Mouse (Mus musculus): ENCODE measurements around the gene Hipk1. TPM values are rescaled to one million over a fixed set of nuclear protein-coding genes. Genes with fewer than 3 reads are reported as not detected.
"Not testable (repeated sequence)": the region's sequence is repeated elsewhere in the genome, so short reads cannot be mapped to it uniquely, and the experiment has no call there.

Hipk1 gene
- polyA plus RNA-seq, 1 experiment from 2014 or later, result 12.3 TPM

DNA sequence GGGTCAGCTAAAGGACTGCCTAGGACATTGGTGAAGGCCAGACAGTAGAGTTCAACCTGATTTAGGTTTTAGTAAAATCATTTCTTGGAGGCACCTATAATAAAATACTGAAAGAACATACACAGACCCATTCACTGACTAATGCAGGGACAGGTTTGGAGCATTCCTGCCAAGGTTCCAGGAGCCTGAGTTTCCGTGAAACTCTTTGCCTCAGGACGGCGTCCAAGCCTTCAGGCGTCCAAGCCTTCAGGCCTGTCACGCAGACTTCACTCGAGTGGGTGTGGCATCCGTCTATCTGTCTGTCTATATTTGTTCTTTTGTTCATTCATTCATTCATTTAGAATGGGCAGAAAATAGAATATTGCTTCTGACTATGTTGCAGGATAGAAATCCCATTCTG lies 39.8 kb upstream of the Hipk1 start:
- no peak for ATAC-seq (ENCODE audit: low read depth)
- H3K27me3 ChIP-seq (ENCODE audit: control insufficient read depth, insufficient read depth, low read depth, low read length), result no peaks in the 10 kb centered on the region
- no peaks in the 10 kb centered on the region for H3K36me3 ChIP-seq (ENCODE audit: control insufficient read depth, insufficient read depth, low read length)
- 76% methylated on average over 7 of the region's 7 CpGs for WGBS
- H3K4me2 ChIP-seq (ENCODE audit: low read depth, low read length), result no peak overlapping the region
- H3K9me3 ChIP-seq (ENCODE audit: control insufficient read depth, low read length), result no peaks in the 10 kb centered on the region
- H3K27ac ChIP-seq (ENCODE audit: low read length), result no peak overlapping the region
- H3K4me3 ChIP-seq (ENCODE audit: low read length), result no peak overlapping the region
- H3K4me1 ChIP-seq (replicated peaks; ENCODE audit: control insufficient read depth, insufficient read depth, low read length), result no peaks in the 10 kb centered on the region
- H3K9ac ChIP-seq (ENCODE audit: low read length), result no peak overlapping the region

DNA sequence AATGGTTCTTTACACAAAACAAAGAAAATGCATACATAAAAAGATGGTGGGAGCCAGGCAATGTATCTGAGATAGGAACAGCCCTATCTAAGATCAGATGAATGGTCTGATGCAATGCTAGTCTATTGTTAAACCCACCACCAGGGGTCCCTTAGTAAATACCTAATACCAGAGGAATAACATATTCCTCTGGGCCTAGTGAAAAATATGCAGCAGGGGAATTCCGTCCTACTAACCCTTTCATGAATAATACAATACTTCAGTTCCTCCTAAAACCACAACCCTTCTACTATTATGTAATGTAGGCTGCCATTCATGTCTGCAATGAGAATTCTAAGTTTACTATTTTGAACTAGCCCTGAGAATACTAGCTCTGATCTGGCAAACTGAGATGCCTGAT lies 39.3 kb upstream of the Hipk1 start:
- ATAC-seq (ENCODE audit: low read depth); H3K9me3 ChIP-seq (ENCODE audit: control insufficient read depth, low read length); H3K4me1 ChIP-seq (replicated peaks; ENCODE audit: control insufficient read depth, insufficient read depth, low read length): not testable (repeated sequence)

DNA sequence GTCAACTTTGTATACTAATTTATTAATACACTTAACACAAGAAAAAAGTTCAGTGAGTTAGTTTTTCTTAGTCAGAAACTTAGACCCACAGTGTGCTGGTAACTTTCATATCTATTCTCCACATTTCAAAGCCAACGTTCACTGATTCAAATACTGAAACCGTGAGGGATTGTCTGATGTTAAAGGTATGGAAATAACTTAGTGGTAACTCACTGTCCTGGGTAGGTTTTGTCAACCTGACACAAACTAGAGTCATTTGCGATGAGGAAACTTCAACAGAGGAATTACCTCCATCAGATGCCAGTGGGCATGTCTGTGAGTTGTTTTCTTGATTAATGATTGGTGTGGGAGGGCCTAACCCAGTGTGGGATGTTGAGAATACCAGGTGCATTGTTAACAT lies 37.7 kb upstream of the Hipk1 start:
- Histone ChIP-seq H3K4me1 (replicated peaks; ENCODE audit: control insufficient read depth, insufficient read depth, low read length) (no peaks in the 10 kb centered on the region), H3K9me3 (ENCODE audit: control insufficient read depth, low read length) (no peaks in the 10 kb centered on the region), H3K27me3 (ENCODE audit: control insufficient read depth, insufficient read depth, low read depth, low read length) (no peaks in the 10 kb centered on the region), H3K36me3 (ENCODE audit: control insufficient read depth, insufficient read depth, low read length) (no peaks in the 10 kb centered on the region), H3K27ac (ENCODE audit: low read length) (no peak overlapping the region), H3K9ac (ENCODE audit: low read length) (no peak overlapping the region), H3K4me2 (ENCODE audit: low read depth, low read length) (no peak overlapping the region), H3K4me3 (ENCODE audit: low read length) (no peak overlapping the region)
- no peak for ATAC-seq (ENCODE audit: low read depth)
- 82% methylated on average over 3 of the region's 3 CpGs for WGBS

More for the DNA sequence above, 39.3 kb upstream of the Hipk1 start:
- H3K4me2 ChIP-seq (ENCODE audit: low read depth, low read length); H3K27ac ChIP-seq (ENCODE audit: low read length); H3K4me3 ChIP-seq (ENCODE audit: low read length); H3K9ac ChIP-seq (ENCODE audit: low read length); H3K27me3 ChIP-seq (ENCODE audit: control insufficient read depth, insufficient read depth, low read depth, low read length); H3K36me3 ChIP-seq (ENCODE audit: control insufficient read depth, insufficient read depth, low read length): not testable (repeated sequence)
- WGBS, result 50% methylated on average over 1 of the region's 1 CpGs

DNA sequence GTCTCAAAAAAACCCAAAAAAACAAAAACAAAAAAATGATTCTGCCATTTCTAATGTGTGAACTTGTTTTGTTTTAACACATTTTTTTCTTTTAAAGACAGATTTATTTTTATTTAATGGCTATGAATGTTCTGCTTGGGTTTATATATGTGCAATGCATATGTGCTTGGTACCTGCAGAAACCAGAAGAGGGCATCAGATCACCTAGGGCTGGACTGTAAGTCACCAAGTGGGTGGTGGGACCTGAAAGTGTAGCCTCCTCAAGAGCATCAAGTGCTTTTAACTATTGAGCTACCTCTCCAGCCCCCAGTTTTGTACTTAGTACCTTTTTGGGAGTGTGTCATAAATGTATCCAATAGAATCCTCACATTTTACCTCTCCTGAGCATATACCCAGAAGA lies 36.2 kb upstream of the Hipk1 start:
- Histone ChIP-seq H3K4me1 (replicated peaks; ENCODE audit: control insufficient read depth, insufficient read depth, low read length) (no peaks in the 10 kb centered on the region), H3K4me3 (ENCODE audit: low read length) (no peak overlapping the region), H3K4me2 (ENCODE audit: low read depth, low read length) (no peak overlapping the region), H3K9me3 (ENCODE audit: control insufficient read depth, low read length) (no peaks in the 10 kb centered on the region), H3K27me3 (ENCODE audit: control insufficient read depth, insufficient read depth, low read depth, low read length) (no peaks in the 10 kb centered on the region), H3K27ac (ENCODE audit: low read length) (no peak overlapping the region), H3K36me3 (ENCODE audit: control insufficient read depth, insufficient read depth, low read length) (no peaks in the 10 kb centered on the region), H3K9ac (ENCODE audit: low read length) (no peak overlapping the region)
- no peak for ATAC-seq (ENCODE audit: low read depth)

- ATAC-seq (ENCODE audit: low read depth), result no peak
- peaks cover 9% of the 10 kb centered on the region for H3K4me1 ChIP-seq (replicated peaks; ENCODE audit: control insufficient read depth, insufficient read depth, low read length)
- H3K4me2 ChIP-seq (ENCODE audit: low read depth, low read length), result no peak overlapping the region
- peaks cover 13% of the 10 kb centered on the region for H3K36me3 ChIP-seq (ENCODE audit: control insufficient read depth, insufficient read depth, low read length)
- no peaks in the 10 kb centered on the region for H3K27me3 ChIP-seq (ENCODE audit: control insufficient read depth, insufficient read depth, low read depth, low read length)
- no peak overlapping the region for H3K27ac ChIP-seq (ENCODE audit: low read length)
- no peak overlapping the region for H3K4me3 ChIP-seq (ENCODE audit: low read length)
- WGBS, result 81% methylated on average over 6 of the region's 6 CpGs
- H3K9ac ChIP-seq (ENCODE audit: low read length), result no peak overlapping the region
- no peaks in the 10 kb centered on the region for H3K9me3 ChIP-seq (ENCODE audit: control insufficient read depth, low read length)
Observed at GRCm38 (mm10) chr3:103810967-103811366, 19.6 kb upstream of the Hipk1 start.

DNA sequence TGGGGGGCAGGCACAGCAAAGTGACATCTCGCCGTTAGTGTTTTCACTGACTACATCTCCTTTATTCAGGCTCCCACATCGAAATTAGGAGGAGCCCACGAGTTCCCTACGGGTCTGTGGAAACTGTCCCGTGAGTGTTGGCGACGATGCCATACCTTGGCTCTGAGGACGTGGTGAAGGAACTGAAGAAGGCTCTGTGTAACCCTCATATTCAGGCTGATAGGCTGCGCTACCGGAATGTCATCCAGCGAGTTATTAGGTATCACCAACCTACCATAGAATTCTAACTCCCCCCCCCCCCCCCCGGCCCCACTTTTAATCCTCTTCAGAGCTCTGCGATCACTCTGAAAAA lies 18.4 kb upstream of the Hipk1 start:
- Histone ChIP-seq H3K27me3 (ENCODE audit: control insufficient read depth, insufficient read depth, low read depth, low read length) (no peaks in the 10 kb centered on the region), H3K9me3 (ENCODE audit: control insufficient read depth, low read length) (no peaks in the 10 kb centered on the region), H3K4me2 (ENCODE audit: low read depth, low read length) (peak overlapping the region; percentile 82), H3K4me1 (replicated peaks; ENCODE audit: control insufficient read depth, insufficient read depth, low read length) (peaks cover 9% of the 10 kb centered on the region), H3K4me3 (ENCODE audit: low read length) (peak overlapping the region; percentile 89), H3K9ac (ENCODE audit: low read length) (peak overlapping the region; percentile 94), H3K27ac (ENCODE audit: low read length) (peak overlapping the region; percentile 93), H3K36me3 (ENCODE audit: control insufficient read depth, insufficient read depth, low read length) (peaks cover 10% of the 10 kb centered on the region)
- WGBS, result under 1% methylated on average over 14 of the region's 14 CpGs
- ATAC-seq (ENCODE audit: low read depth), result peak; percentile 50

GRCm38 (mm10) chr3:103808891-103809798 lies 17.8 kb upstream of the Hipk1 start, which contains the start of the genes Dclre1b, Ap4b1 and Gm43064:
Gene Dclre1b (minus strand): TSS chr3:103809444.
Gene Ap4b1 (plus strand): TSS chr3:103809520.
Gene Gm43064 (plus strand): TSS chr3:103809573.
- Histone ChIP-seq H3K27me3 (ENCODE audit: control insufficient read depth, insufficient read depth, low read depth, low read length) (no peaks in the 10 kb centered on the region), H3K36me3 (ENCODE audit: control insufficient read depth, insufficient read depth, low read length) (peaks cover 9% of the 10 kb centered on the region), H3K4me2 (ENCODE audit: low read depth, low read length) (peak within 1 kb of the TSS; percentile 82), H3K9ac (ENCODE audit: low read length) (peak within 1 kb of the TSS; percentile 94), H3K4me3 (ENCODE audit: low read length) (peak within 1 kb of the TSS; percentile 89), H3K4me1 (replicated peaks; ENCODE audit: control insufficient read depth, insufficient read depth, low read length) (peaks cover 9% of the 10 kb centered on the region), H3K9me3 (ENCODE audit: control insufficient read depth, low read length) (no peaks in the 10 kb centered on the region), H3K27ac (ENCODE audit: low read length) (peak within 1 kb of the TSS; percentile 93)
- WGBS, result 0% methylated on average over 54 of the region's 70 CpGs
- peak; percentile 97 for ATAC-seq (ENCODE audit: low read depth)

DNA sequence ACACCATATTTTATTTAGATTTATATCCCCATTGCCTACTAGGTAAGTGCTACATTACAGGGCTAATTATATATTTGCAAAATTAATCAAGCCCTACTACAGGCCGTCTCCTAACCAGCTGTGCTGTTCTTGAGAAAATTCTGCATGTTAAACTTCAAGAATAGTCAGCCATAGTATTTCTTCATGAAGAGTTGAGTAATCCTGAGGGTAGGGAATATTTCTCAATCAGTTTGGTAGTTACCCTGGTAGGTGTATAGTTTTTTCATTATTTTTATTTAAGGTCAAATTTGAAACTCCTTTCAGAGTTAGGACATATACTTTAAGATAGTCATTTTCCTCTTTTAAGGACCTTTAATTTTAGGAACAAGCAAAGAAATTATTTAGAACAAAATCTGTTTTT lies 14.3 kb upstream of the Hipk1 start:
- H3K27ac ChIP-seq (ENCODE audit: low read length), result no peak overlapping the region
- H3K4me2 ChIP-seq (ENCODE audit: low read depth, low read length), result no peak overlapping the region
- no peak overlapping the region for H3K9ac ChIP-seq (ENCODE audit: low read length)
- H3K36me3 ChIP-seq (ENCODE audit: control insufficient read depth, insufficient read depth, low read length), result peaks cover 12% of the 10 kb centered on the region
- ATAC-seq (ENCODE audit: low read depth), result no peak
- H3K4me3 ChIP-seq (ENCODE audit: low read length), result no peak overlapping the region
- no peaks in the 10 kb centered on the region for H3K9me3 ChIP-seq (ENCODE audit: control insufficient read depth, low read length)
- no peaks in the 10 kb centered on the region for H3K27me3 ChIP-seq (ENCODE audit: control insufficient read depth, insufficient read depth, low read depth, low read length)
- WGBS, result 89% methylated on average over 1 of the region's 1 CpGs
- H3K4me1 ChIP-seq (replicated peaks; ENCODE audit: control insufficient read depth, insufficient read depth, low read length), result peaks cover 19% of the 10 kb centered on the region

DNA sequence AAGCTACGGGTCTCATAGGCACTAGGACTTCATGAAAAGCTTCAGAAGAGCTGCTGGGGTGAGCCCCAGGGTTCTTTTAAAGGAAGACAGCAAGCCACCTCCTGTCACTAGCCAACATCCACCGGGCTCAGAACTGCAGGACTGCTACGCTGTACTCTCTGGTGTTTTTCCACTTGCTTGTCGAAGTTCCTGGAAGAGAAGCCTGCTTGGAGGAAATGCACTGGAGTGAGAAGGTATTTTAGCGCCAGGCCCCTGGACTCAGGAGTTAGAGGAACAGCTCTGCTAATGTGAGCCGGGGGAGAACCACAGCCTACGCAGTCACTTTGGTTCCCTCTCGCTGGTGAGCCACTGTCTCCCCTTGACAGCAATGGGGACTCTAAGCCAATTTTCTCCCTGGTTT lies 11.5 kb upstream of the Hipk1 start:
- WGBS, result 82% methylated on average over 8 of the region's 8 CpGs
- Histone ChIP-seq H3K4me2 (ENCODE audit: low read depth, low read length) (no peak overlapping the region), H3K4me3 (ENCODE audit: low read length) (no peak overlapping the region), H3K27me3 (ENCODE audit: control insufficient read depth, insufficient read depth, low read depth, low read length) (no peaks in the 10 kb centered on the region), H3K9me3 (ENCODE audit: control insufficient read depth, low read length) (no peaks in the 10 kb centered on the region), H3K4me1 (replicated peaks; ENCODE audit: control insufficient read depth, insufficient read depth, low read length) (peaks cover 10% of the 10 kb centered on the region), H3K36me3 (ENCODE audit: control insufficient read depth, insufficient read depth, low read length) (peaks cover 12% of the 10 kb centered on the region), H3K27ac (ENCODE audit: low read length) (peak overlapping the region; percentile 66; the same call in 1 of the 2 replicates), H3K9ac (ENCODE audit: low read length) (no peak overlapping the region)
- ATAC-seq (ENCODE audit: low read depth), result no peak

Data from lung, embryonic 16.5 days (tissue).